Mouse (Mus musculus): Measurements from ENCODE around the gene 4930558K02Rik. TPM values are rescaled to one million over a fixed set of nuclear protein-coding genes. Genes with fewer than 3 reads are reported as not detected.

4930558K02Rik gene
- polyA plus RNA-seq, 1 experiment: not detected

GRCm38 (mm10) chr1:161983979-161984566 lies 4.6 kb upstream of the 4930558K02Rik start:
- TF ChIP-seq POLR2A (IDR thresholded peaks at IDR 0.05; ENCODE audit: borderline replicate concordance, control insufficient read depth, low read depth, low read length): no peak
- TF ChIP-seq CTCF (IDR thresholded peaks at IDR 0.05; ENCODE audit: control insufficient read depth, insufficient read depth, low read length): no peak
- no peak overlapping the region for H3K4me3 ChIP-seq (replicated peaks; ENCODE audit: control insufficient read depth, low read depth, low read length)
- H3K4me1 ChIP-seq (ENCODE audit: control insufficient read depth, insufficient read depth, low read length): no peaks in the 10 kb centered on the region
- H3K27ac ChIP-seq (ENCODE audit: control insufficient read depth, insufficient read depth, low read depth, low read length, poor library complexity): no peak overlapping the region
- 70% methylated on average over 4 of the region's 4 CpGs for WGBS

- no peaks in the 10 kb centered on the region for H3K4me1 ChIP-seq (ENCODE audit: control insufficient read depth, insufficient read depth, low read length)
- 78% methylated on average over 6 of the region's 6 CpGs for WGBS
- no peak overlapping the region for H3K4me3 ChIP-seq (replicated peaks; ENCODE audit: control insufficient read depth, low read depth, low read length)
- TF ChIP-seq CTCF (IDR thresholded peaks at IDR 0.05; ENCODE audit: control insufficient read depth, insufficient read depth, low read length) (no peak), POLR2A (IDR thresholded peaks at IDR 0.05; ENCODE audit: borderline replicate concordance, control insufficient read depth, low read depth, low read length) (no peak)
- no peak overlapping the region for H3K27ac ChIP-seq (ENCODE audit: control insufficient read depth, insufficient read depth, low read depth, low read length, poor library complexity)
Observed at GRCm38 (mm10) chr1:161983451-161983850, 4.0 kb upstream of the 4930558K02Rik start.

DNA sequence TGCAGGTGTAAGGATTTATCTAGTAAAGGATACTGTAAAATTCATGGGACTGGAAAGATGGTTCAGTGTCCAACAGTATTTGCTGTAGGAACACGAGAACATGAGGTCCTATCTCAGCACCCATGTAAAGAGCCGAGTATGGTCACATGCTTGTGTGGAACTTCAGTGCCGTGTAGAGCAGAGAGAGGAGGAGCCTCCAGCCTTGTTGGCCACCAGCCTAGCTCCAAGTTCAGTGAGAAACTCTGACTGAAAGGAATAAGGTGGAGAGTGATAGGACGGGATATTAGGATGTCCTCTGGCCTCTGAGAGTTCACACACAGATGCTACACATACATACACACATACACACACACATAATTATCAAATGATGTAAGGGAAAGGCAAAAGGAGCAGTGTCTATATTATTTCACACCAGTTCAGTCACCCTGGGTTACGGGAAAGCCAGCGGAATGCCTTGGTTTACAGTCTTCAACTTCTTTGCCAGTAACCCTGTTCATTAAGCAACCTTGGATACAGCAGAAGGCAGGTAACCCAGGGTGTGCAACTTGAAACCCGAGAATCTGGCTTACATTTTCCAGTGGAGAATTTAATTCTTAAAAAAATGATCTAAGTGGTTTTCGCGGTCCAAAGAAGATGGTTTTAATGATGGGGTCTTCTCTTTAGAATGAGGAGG lies 1.3 kb upstream of the 4930558K02Rik start:
- no peak overlapping the region for H3K27ac ChIP-seq (ENCODE audit: control insufficient read depth, insufficient read depth, low read depth, low read length, poor library complexity)
- no peaks in the 10 kb centered on the region for H3K4me1 ChIP-seq (ENCODE audit: control insufficient read depth, insufficient read depth, low read length)
- 81% methylated on average over 9 of the region's 9 CpGs for WGBS
- TF ChIP-seq POLR2A (IDR thresholded peaks at IDR 0.05; ENCODE audit: borderline replicate concordance, control insufficient read depth, low read depth, low read length) (no peak), CTCF (IDR thresholded peaks at IDR 0.05; ENCODE audit: control insufficient read depth, insufficient read depth, low read length) (no peak)
- H3K4me3 ChIP-seq (replicated peaks; ENCODE audit: control insufficient read depth, low read depth, low read length): no peak overlapping the region

- H3K4me3 ChIP-seq (replicated peaks; ENCODE audit: control insufficient read depth, low read depth, low read length): no peak overlapping the region
- TF ChIP-seq POLR2A (IDR thresholded peaks at IDR 0.05; ENCODE audit: borderline replicate concordance, control insufficient read depth, low read depth, low read length): no peak
- TF ChIP-seq CTCF (IDR thresholded peaks at IDR 0.05; ENCODE audit: control insufficient read depth, insufficient read depth, low read length): no peak
- no peaks in the 10 kb centered on the region for H3K4me1 ChIP-seq (ENCODE audit: control insufficient read depth, insufficient read depth, low read length)
- H3K27ac ChIP-seq (ENCODE audit: control insufficient read depth, insufficient read depth, low read depth, low read length, poor library complexity): no peak overlapping the region
- WGBS: 65% methylated on average over 2 of the region's 2 CpGs
Observed at GRCm38 (mm10) chr1:161980046-161980445, 610 bp upstream of the 4930558K02Rik start.

GRCm38 (mm10) chr1:161978173-161978700 lies 1.2 kb downstream of the 4930558K02Rik start:
- TF ChIP-seq CTCF (IDR thresholded peaks at IDR 0.05; ENCODE audit: control insufficient read depth, insufficient read depth, low read length): no peak
- TF ChIP-seq POLR2A (IDR thresholded peaks at IDR 0.05; ENCODE audit: borderline replicate concordance, control insufficient read depth, low read depth, low read length): no peak
- 86% methylated on average over 5 of the region's 5 CpGs for WGBS
- Histone ChIP-seq H3K4me3 (replicated peaks; ENCODE audit: control insufficient read depth, low read depth, low read length) (no peak overlapping the region), H3K27ac (ENCODE audit: control insufficient read depth, insufficient read depth, low read depth, low read length, poor library complexity) (no peak overlapping the region; the same call in 1 of the 2 replicates), H3K4me1 (ENCODE audit: control insufficient read depth, insufficient read depth, low read length) (no peaks in the 10 kb centered on the region)

DNA sequence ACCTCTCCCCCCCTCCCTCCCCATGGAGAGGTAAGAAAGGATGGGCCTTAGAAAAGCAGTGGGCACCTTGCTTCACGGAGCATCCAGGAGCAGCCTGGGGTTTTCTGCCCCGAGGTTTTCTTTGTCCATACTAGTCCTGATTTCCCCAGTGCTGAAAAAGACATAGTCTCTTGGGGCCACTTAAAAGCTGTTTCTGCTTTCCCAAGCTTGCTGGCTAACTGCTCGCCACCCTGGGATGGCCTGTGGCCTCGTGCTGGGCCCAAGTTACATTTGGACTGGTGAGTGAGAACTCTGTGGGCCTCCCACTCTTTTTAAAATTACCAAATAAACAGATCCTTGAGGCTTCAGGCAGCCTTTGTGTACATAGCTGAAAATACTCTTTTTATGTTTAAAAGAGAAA lies 2.1 kb downstream of the 4930558K02Rik start:
- 81% methylated on average over 4 of the region's 4 CpGs for WGBS
- no peaks in the 10 kb centered on the region for H3K4me1 ChIP-seq (ENCODE audit: control insufficient read depth, insufficient read depth, low read length)
- no peak overlapping the region for H3K27ac ChIP-seq (ENCODE audit: control insufficient read depth, insufficient read depth, low read depth, low read length, poor library complexity)
- H3K4me3 ChIP-seq (replicated peaks; ENCODE audit: control insufficient read depth, low read depth, low read length): no peak overlapping the region
- TF ChIP-seq CTCF (IDR thresholded peaks at IDR 0.05; ENCODE audit: control insufficient read depth, insufficient read depth, low read length) (no peak), POLR2A (IDR thresholded peaks at IDR 0.05; ENCODE audit: borderline replicate concordance, control insufficient read depth, low read depth, low read length) (no peak)

- no peak overlapping the region for H3K27ac ChIP-seq (ENCODE audit: control insufficient read depth, insufficient read depth, low read depth, low read length, poor library complexity)
- no peak overlapping the region for H3K4me3 ChIP-seq (replicated peaks; ENCODE audit: control insufficient read depth, low read depth, low read length)
- peak; percentile 41; the same call in 1 of the 2 replicates for TF ChIP-seq CTCF (IDR thresholded peaks at IDR 0.05; ENCODE audit: control insufficient read depth, insufficient read depth, low read length)
- no peak for TF ChIP-seq POLR2A (IDR thresholded peaks at IDR 0.05; ENCODE audit: borderline replicate concordance, control insufficient read depth, low read depth, low read length)
- no peaks in the 10 kb centered on the region for H3K4me1 ChIP-seq (ENCODE audit: control insufficient read depth, insufficient read depth, low read length)
- 43% methylated on average over 16 of the region's 16 CpGs for WGBS
Observed at GRCm38 (mm10) chr1:161976255-161977182, 2.9 kb downstream of the 4930558K02Rik start.

GRCm38 (mm10) chr1:161972233-161972632 lies 7.2 kb downstream of the 4930558K02Rik start:
- Histone ChIP-seq H3K4me3 (replicated peaks; ENCODE audit: control insufficient read depth, low read depth, low read length) (no peak overlapping the region), H3K4me1 (ENCODE audit: control insufficient read depth, insufficient read depth, low read length) (no peaks in the 10 kb centered on the region; the same call in 1 of the 2 replicates), H3K27ac (ENCODE audit: control insufficient read depth, insufficient read depth, low read depth, low read length, poor library complexity) (no peak overlapping the region)
- WGBS: 85% methylated on average over 8 of the region's 8 CpGs
- TF ChIP-seq POLR2A (IDR thresholded peaks at IDR 0.05; ENCODE audit: borderline replicate concordance, control insufficient read depth, low read depth, low read length): no peak
- no peak for TF ChIP-seq CTCF (IDR thresholded peaks at IDR 0.05; ENCODE audit: control insufficient read depth, insufficient read depth, low read length)
